Mouse (Mus musculus): ENCODE data around the gene S100a5. TPM values are rescaled to one million over a fixed set of nuclear protein-coding genes. Genes with fewer than 3 reads are reported as not detected.
A peak's percentile ranks its signal among the peaks of the same experiment; 100 is the strongest.

Gene S100a5
- polyA plus RNA-seq, 1 experiment from 2014 or later, result not detected

DNA sequence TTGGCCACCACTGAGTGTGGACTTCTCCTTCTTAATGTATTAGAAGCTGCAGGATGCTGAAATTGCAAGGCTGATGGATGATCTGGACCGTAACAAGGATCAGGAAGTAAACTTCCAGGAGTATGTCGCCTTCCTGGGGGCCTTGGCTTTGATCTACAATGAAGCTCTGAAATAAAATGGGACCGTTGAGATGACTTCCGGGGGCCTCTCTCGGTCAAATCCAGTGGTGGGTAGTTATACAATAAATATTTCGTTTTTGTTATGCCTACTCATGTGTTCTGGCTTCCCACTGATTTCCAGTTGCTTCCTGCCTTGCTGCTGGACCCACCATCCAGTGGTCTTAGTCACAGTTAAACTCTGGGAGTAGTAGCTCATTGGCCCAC is 5.8 kb downstream of the S100a5 start:
- H3K4me3 ChIP-seq, result peak overlapping the region; percentile 44
- H3K9me3 ChIP-seq, result no peaks in the 10 kb centered on the region
- peaks cover 33% of the 10 kb centered on the region for H3K4me1 ChIP-seq
- peak overlapping the region; percentile 73 for H3K4me2 ChIP-seq
- H3K9ac ChIP-seq, result no peak overlapping the region
- no peak overlapping the region for H3K27ac ChIP-seq
- ATAC-seq (ENCODE audit: insufficient number of reproducible peaks, low FRiP score, low TSS enrichment, low read depth), result no peak
- no peaks in the 10 kb centered on the region for H3K27me3 ChIP-seq
- 80% methylated on average over 6 of the region's 6 CpGs for WGBS
- H3K36me3 ChIP-seq, result no peaks in the 10 kb centered on the region

DNA sequence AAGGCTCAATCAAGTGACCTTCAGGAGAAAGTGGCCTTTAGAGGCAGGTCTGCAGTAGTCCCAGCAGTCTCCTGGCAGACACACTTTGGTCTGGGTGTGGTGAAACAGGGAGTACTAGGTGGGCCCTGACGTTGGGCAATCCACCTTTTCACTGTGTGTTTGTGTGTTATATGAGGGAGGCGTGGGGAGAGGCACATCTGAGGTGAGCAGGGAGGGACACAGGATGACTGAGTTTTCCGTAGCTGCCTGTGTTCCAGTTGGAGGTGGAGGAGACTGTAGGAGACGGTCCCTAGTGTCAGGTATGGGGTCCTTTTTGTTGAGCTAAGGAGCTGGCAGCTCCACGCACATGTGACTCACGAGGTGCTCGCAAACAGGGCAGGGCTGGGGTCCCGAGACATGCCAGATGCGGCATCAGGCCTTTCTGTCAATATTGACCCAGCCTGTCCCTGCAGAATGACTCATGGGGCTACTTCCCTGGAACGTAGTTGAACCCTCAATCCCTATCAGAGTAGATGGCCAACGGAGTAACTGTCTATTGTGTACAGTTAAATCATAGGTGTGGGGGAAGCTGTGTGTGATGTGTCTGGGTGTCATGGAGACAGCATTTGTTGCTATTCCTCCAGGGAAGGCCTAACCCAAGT is 6.4 kb downstream of the S100a5 start:
- no peak overlapping the region; the same call in 1 of the 2 replicates for H3K27ac ChIP-seq
- peaks cover 33% of the 10 kb centered on the region for H3K4me1 ChIP-seq
- no peak overlapping the region for H3K9ac ChIP-seq
- 76% methylated on average over 11 of the region's 11 CpGs for WGBS
- H3K4me2 ChIP-seq, result peak overlapping the region; percentile 73
- no peaks in the 10 kb centered on the region for H3K9me3 ChIP-seq
- no peaks in the 10 kb centered on the region for H3K36me3 ChIP-seq
- no peaks in the 10 kb centered on the region for H3K27me3 ChIP-seq
- no peak for ATAC-seq (ENCODE audit: insufficient number of reproducible peaks, low FRiP score, low TSS enrichment, low read depth)
- peak overlapping the region; percentile 44; the same call in 1 of the 2 replicates for H3K4me3 ChIP-seq

DNA sequence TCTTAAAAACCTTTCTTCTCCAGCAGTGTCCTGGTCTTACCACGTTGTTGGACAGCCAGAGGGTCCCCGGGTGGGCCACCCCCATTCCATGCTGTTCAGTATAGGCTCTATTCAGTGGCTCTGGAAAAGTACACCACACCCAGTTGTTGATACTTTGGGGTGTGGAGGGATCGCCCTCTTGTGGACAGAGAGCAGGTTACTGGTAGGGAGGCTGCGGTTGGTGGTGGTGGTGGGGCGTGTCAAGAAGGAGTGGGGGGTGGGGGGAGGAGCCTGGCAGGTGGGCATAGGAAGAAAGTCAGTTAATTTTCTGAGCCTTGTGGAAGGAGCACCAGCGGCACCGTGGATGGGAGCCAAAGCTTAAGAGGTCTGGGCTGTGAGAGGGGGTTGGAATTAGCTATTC is 7.1 kb downstream of the S100a5 start:
- Histone ChIP-seq H3K9ac (no peak overlapping the region), H3K4me1 (peaks cover 33% of the 10 kb centered on the region), H3K9me3 (no peaks in the 10 kb centered on the region), H3K27me3 (no peaks in the 10 kb centered on the region), H3K4me2 (peak overlapping the region; percentile 12; the same call in 1 of the 2 replicates), H3K4me3 (no peak overlapping the region), H3K36me3 (no peaks in the 10 kb centered on the region), H3K27ac (no peak overlapping the region; the same call in 1 of the 2 replicates)
- 6% methylated on average over 7 of the region's 7 CpGs for WGBS
- ATAC-seq (ENCODE audit: insufficient number of reproducible peaks, low FRiP score, low TSS enrichment, low read depth), result peak; percentile 73; the same call in 1 of the 2 replicates

DNA sequence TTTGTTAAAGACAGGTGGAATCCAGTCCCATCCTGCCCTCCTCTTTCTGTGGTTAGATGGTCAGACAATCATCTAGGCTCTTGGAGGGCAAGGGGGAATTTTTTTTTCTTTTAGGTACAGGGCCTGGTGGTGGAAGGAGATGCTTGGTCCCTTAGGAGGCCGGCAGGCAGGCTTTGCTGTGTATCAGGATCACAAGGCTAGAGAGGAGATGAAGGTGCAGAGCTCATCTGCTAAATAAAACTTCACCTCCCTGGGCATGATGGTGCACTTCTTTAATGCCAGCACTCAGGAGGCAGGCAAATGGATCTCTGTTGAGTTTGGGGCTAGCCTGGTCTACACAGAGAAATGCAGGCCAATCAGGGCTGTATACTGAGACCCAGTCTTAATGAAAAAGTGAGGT is 7.6 kb downstream of the S100a5 start:
- no peak for ATAC-seq (ENCODE audit: insufficient number of reproducible peaks, low FRiP score, low TSS enrichment, low read depth)
- peaks cover 33% of the 10 kb centered on the region for H3K4me1 ChIP-seq
- H3K9ac ChIP-seq, result no peak overlapping the region
- peak overlapping the region; percentile 12; the same call in 1 of the 2 replicates for H3K4me2 ChIP-seq
- H3K27me3 ChIP-seq, result no peaks in the 10 kb centered on the region
- H3K27ac ChIP-seq, result no peak overlapping the region
- no peak overlapping the region for H3K4me3 ChIP-seq
- 76% methylated on average over 1 of the region's 1 CpGs for WGBS
- no peaks in the 10 kb centered on the region for H3K9me3 ChIP-seq
- no peaks in the 10 kb centered on the region for H3K36me3 ChIP-seq

DNA sequence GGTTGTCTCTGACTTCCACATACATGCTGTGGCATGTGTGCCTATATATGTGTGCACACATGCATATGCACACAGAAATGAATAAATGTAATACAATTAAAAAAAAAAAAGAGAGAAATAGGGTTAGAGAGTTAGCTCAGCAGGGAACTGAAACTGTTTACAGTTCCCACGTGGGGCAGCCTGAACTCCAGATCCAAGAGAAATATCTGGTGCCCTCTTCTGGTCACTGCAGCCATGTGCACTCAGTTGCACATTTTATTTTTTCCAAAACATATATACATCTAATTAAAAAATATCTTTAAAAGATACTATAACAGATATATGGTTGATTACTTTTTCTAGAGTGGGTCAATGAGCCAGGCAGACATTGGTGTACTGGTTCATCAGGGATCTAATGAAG is 9.3 kb downstream of the S100a5 start:
- no peak overlapping the region for H3K4me3 ChIP-seq
- peaks cover 32% of the 10 kb centered on the region for H3K4me1 ChIP-seq
- no peak for ATAC-seq (ENCODE audit: insufficient number of reproducible peaks, low FRiP score, low TSS enrichment, low read depth)
- H3K27ac ChIP-seq, result no peak overlapping the region
- WGBS, result 23% methylated on average over 1 of the region's 1 CpGs
- no peak overlapping the region for H3K4me2 ChIP-seq
- no peak overlapping the region for H3K9ac ChIP-seq
- no peaks in the 10 kb centered on the region for H3K27me3 ChIP-seq
- H3K36me3 ChIP-seq, result no peaks in the 10 kb centered on the region
- no peaks in the 10 kb centered on the region for H3K9me3 ChIP-seq

DNA sequence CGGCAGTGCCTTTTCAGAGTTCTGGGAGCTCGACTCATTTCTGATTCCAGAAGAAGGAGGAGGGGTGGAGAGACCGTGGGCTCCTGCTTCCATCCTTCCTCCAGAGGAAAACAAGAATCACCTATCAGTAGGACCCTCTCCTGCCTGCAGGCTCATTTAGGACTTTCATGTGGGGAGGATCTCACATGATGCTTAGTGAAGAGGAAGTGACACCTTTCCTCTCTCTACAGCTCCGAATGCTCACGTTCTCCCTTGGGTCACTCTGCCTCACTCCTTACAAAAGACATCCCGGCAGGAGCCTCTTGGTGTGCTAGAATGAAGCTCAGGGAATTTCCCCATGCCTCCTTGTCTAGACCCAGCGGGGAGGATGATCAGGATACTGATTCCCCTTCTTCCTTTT is 13.2 kb downstream of the S100a5 start:
- no peak for ATAC-seq (ENCODE audit: insufficient number of reproducible peaks, low FRiP score, low TSS enrichment, low read depth)
- no peaks in the 10 kb centered on the region for H3K9me3 ChIP-seq
- no peaks in the 10 kb centered on the region for H3K36me3 ChIP-seq
- H3K4me3 ChIP-seq, result no peak overlapping the region
- no peak overlapping the region for H3K4me2 ChIP-seq
- H3K9ac ChIP-seq, result no peak overlapping the region
- WGBS, result 47% methylated on average over 7 of the region's 7 CpGs
- no peaks in the 10 kb centered on the region for H3K27me3 ChIP-seq
- H3K27ac ChIP-seq, result no peak overlapping the region
- H3K4me1 ChIP-seq, result peaks cover 11% of the 10 kb centered on the region

DNA sequence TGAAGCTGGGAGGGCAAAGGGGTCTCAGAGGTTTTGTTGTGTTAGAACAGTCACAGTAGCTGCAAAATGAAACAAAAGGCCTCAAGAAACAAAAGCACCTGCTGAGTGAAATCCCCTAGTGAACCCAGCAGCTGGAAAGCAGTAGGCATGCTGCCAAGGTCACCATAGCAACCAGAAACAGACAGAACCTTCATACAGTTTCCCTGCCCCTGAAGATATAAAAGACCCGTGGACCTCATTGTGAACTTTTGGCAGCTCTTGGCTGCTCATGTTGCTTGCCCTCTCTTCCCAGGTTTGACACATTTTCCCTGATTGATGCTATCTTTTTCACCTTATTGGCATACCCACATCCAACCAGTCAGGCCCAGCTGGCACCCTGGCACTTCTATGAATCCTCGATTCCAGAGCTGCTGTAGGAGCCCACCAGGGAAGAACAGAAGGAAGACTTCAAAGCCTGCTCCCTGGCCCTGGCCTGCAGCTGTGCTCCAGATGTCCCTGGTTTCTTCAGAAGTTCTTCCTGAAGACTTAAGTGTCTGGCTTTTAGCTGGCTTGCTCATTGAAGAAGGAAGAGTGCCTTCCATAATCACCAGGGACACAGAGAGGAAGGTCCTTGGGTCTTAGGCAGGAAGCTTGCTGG is 15.2 kb downstream of the S100a5 start:
- H3K27ac ChIP-seq, result peak overlapping the region; percentile 57; the same call in 1 of the 2 replicates
- H3K27me3 ChIP-seq, result no peaks in the 10 kb centered on the region
- WGBS, result 9% methylated on average over 2 of the region's 2 CpGs
- H3K4me2 ChIP-seq, result no peak overlapping the region
- no peaks in the 10 kb centered on the region for H3K9me3 ChIP-seq
- no peak overlapping the region for H3K9ac ChIP-seq
- H3K4me3 ChIP-seq, result no peak overlapping the region
- 0 out of 2 replicates have a peak, but pooled peaks have one; percentile 19 for ATAC-seq (ENCODE audit: insufficient number of reproducible peaks, low FRiP score, low TSS enrichment, low read depth)
- H3K36me3 ChIP-seq, result no peaks in the 10 kb centered on the region
- peaks cover 11% of the 10 kb centered on the region for H3K4me1 ChIP-seq

DNA sequence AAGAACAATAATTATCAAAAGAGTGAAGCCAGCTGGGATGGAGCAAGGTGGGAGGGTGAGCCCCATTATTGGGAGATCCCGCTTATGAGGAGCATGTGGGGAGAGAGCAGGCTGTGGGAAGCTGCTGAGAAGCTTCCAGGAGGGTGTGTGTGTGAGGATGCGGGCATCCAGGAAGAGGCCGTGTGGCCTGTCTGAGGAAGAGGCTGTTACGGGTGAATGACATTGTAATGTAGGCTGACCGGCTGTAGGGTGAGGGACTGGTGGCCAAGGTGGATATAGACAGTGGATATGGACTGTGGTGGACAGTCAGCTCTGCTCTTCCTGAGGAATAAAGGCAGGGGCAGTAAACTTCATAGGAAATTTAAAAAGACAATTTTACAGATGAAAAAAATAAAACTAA is 17.2 kb downstream of the S100a5 start:
- Histone ChIP-seq H3K4me1 (peaks cover 11% of the 10 kb centered on the region), H3K4me2 (no peak overlapping the region), H3K27ac (no peak overlapping the region), H3K4me3 (no peak overlapping the region), H3K27me3 (no peaks in the 10 kb centered on the region), H3K9me3 (no peaks in the 10 kb centered on the region), H3K36me3 (no peaks in the 10 kb centered on the region), H3K9ac (no peak overlapping the region)
- WGBS, result 77% methylated on average over 5 of the region's 5 CpGs
- ATAC-seq (ENCODE audit: insufficient number of reproducible peaks, low FRiP score, low TSS enrichment, low read depth), result no peak

DNA sequence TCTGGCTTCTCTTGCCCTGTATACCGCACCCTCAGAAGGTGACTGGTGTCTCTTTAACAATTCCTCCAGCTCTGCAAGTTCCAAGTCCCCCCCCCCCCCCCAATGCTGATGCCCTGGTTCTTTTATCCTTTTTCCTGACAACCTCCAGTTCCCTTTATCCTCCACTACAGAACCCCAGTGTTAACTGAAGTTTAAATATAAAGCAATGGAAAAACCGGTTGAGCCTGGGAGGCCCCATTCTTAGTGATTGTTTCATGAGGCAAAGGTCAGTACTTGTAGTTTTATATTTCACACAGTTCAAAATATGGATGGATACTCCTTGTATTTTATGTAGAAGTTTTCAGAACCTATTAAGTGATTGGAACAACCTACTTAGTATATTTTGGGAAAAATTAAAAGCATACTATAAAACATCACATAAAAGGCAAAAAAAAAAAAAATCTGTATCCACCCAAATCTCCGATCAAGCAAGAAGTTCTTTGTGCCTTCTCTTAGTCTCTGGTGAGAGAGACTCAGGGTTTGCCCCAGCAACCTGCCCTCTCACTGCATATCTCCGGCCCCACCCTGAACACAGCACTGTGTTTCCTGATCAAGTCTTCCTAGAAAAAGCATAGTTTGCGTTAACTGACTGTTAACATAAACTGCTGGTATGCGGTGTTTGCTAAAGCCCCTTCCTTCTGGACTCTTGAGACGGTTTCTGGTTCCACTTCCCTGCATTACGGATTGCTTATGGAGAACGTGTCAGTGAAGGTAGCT is 18.1 kb downstream of the S100a5 start:
- 65% methylated on average over 9 of the region's 9 CpGs for WGBS
- H3K9me3 ChIP-seq, result no peaks in the 10 kb centered on the region
- H3K4me2 ChIP-seq, result no peak overlapping the region
- no peak for ATAC-seq (ENCODE audit: insufficient number of reproducible peaks, low FRiP score, low TSS enrichment, low read depth)
- H3K9ac ChIP-seq, result no peak overlapping the region
- H3K36me3 ChIP-seq, result no peaks in the 10 kb centered on the region
- no peak overlapping the region for H3K4me3 ChIP-seq
- no peaks in the 10 kb centered on the region for H3K27me3 ChIP-seq
- H3K27ac ChIP-seq, result no peak overlapping the region
- peaks cover 11% of the 10 kb centered on the region for H3K4me1 ChIP-seq

DNA sequence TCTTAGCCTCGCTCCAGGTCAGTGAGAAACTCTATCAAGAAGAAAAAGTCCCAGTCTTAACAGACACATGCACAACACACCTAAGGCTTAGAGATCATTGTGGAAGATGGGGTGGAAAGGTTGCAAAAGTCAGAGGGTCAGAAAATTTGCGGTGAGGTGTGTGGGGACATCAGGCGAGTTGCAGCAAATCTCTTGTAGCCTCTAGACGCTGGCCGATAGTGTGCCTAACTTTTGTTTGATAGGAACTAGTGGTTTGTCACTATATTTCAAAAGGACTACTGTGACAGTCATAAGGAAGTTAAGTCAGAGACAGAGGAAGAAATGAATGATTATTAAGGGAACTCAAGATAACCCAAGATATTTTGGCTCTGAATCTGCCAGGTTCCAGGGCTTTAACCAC is 19.0 kb downstream of the S100a5 start:
- no peaks in the 10 kb centered on the region for H3K9me3 ChIP-seq
- H3K36me3 ChIP-seq, result no peaks in the 10 kb centered on the region
- H3K4me2 ChIP-seq, result no peak overlapping the region
- no peaks in the 10 kb centered on the region for H3K27me3 ChIP-seq
- ATAC-seq (ENCODE audit: insufficient number of reproducible peaks, low FRiP score, low TSS enrichment, low read depth), result no peak
- H3K9ac ChIP-seq, result no peak overlapping the region
- H3K27ac ChIP-seq, result no peak overlapping the region
- H3K4me1 ChIP-seq, result peaks cover 11% of the 10 kb centered on the region
- WGBS, result 89% methylated on average over 5 of the region's 5 CpGs
- H3K4me3 ChIP-seq, result no peak overlapping the region

DNA sequence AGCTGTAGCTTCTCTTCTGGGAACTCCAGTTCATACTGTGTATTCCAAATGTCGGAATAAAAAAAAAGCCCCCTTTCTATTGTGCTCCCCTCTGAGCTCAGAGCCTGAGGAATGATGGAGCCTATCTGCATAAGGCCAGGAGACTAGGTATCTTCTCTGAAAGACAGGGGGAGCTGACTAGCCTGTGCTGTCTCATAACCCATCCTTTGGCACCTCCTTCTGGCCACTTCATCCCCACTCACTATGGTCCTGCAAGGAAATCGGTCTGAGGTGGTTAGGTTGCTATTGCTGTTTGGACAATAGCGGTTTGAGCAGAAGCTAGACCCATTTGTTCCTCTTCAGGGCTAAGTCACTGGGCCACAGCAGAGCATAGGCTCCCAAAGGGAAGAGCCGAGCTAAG is 19.5 kb downstream of the S100a5 start:
- H3K9me3 ChIP-seq, result no peaks in the 10 kb centered on the region
- WGBS, result 66% methylated on average over 4 of the region's 4 CpGs
- H3K4me2 ChIP-seq, result no peak overlapping the region
- H3K4me1 ChIP-seq, result peaks cover 11% of the 10 kb centered on the region
- H3K27me3 ChIP-seq, result no peaks in the 10 kb centered on the region
- no peak for ATAC-seq (ENCODE audit: insufficient number of reproducible peaks, low FRiP score, low TSS enrichment, low read depth)
- H3K27ac ChIP-seq, result no peak overlapping the region
- no peak overlapping the region for H3K9ac ChIP-seq
- no peaks in the 10 kb centered on the region for H3K36me3 ChIP-seq
- H3K4me3 ChIP-seq, result no peak overlapping the region

DNA sequence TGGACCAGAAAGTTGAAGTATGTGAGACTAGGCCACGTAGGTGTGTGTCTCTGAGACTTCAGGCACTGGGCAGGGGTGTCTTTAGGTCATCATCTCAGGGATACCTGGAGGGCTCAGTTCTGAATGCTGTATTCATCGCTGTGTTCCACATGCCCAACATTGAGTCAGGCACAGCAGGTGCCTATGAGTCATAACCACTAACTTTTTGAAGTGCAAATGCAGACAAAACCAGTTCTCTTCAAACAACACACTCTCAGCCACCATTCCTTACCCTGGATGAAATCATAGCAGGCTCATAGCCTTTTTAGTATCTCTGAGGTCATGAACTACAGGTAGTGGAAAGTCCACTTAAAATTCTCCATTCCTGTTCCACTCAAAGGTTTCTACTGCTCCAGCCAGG is 21.0 kb downstream of the S100a5 start:
- no peak overlapping the region for H3K4me3 ChIP-seq
- ATAC-seq (ENCODE audit: insufficient number of reproducible peaks, low FRiP score, low TSS enrichment, low read depth), result no peak
- H3K27ac ChIP-seq, result no peak overlapping the region
- H3K27me3 ChIP-seq, result no peaks in the 10 kb centered on the region
- H3K36me3 ChIP-seq, result no peaks in the 10 kb centered on the region
- no peak overlapping the region for H3K4me2 ChIP-seq
- 69% methylated on average over 2 of the region's 2 CpGs for WGBS
- no peaks in the 10 kb centered on the region for H3K4me1 ChIP-seq
- H3K9ac ChIP-seq, result no peak overlapping the region
- no peaks in the 10 kb centered on the region for H3K9me3 ChIP-seq

All from limb, embryonic 15.5 days (tissue).